Mouse (Mus musculus) thymus, postnatal 14 days (tissue): Measurements from ENCODE around the gene Mrs2.
"Not testable (repeated sequence)": the region's sequence is repeated elsewhere in the genome, so short reads cannot be mapped to it uniquely, and the experiment has no call there.

Experiments used
- DNase-seq: peaks from one replicate; pipeline ENCODE4 v3.0.0; 2021

Mrs2 gene

GRCm38 (mm10) chr13:24976384-24976783 is 43.8 kb downstream of the Mrs2 start:
- no peak for DNase-seq

- DNase-seq: not testable (repeated sequence)
These were observed 48.4 kb downstream of the Mrs2 start for GRCm38 (mm10) chr13:24971776-24972175.

DNA sequence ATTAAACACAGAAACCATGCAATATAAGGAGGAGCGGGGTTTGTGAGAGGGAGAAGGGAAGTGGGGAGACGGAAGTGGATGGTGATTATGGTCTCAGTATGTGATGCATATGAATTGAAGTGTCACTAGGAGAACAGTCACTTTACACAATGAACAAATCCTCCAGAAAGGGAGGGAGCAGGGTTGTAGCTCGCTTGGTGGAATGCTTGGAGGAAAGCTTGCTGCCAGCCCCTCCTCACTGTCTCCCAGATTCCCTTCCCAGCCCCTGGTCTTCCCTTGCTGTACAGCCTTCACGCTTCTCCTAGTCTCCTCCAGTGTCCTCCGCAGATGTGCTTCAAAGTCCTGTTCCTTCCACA is 54.4 kb downstream of the Mrs2 start:
- DNase-seq: no peak

GRCm38 (mm10) chr13:24965130-24965845 is 54.9 kb downstream of the Mrs2 start:
- DNase-seq: peak; percentile 13

DNA sequence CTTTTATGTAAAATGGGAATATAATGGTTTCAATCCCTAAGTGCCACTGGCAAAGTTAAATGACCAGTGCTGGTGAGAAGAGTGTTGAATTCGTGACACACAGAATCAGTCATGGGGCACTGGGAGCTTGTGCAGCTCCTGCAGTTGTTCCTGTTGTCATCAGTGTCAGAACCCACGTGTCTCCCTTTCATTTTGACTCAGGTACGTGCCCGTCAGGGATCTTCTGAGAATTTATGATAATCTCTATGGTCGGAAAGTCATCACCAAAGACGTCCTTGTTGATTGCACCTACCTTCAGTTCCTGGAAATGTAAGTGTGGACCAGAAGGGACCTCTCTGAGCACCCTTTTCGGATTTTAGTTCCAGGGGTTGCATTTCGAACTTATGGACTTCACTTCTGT is 58.1 kb downstream of the Mrs2 start:
- no peak for DNase-seq

DNA sequence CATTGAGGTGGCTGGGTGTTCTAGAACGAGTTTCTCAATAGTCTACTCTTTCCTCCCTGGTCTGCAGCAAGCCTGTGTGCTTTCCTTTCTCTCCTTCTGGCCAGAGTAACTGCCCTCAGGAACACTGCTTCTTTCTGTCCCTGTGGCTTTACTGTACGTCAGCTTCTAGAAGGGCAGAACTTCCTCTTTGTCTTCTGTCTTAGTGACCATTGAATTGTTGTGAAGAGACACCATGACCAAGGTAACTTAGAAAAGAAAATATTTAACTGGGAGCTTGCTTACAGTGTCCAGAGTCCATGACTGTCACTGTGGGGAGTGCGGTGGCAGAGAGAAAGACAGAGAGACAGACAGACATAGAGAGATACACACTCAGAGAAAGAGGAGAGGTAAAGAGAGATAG is 60.1 kb downstream of the Mrs2 start:
- DNase-seq: no peak

DNA sequence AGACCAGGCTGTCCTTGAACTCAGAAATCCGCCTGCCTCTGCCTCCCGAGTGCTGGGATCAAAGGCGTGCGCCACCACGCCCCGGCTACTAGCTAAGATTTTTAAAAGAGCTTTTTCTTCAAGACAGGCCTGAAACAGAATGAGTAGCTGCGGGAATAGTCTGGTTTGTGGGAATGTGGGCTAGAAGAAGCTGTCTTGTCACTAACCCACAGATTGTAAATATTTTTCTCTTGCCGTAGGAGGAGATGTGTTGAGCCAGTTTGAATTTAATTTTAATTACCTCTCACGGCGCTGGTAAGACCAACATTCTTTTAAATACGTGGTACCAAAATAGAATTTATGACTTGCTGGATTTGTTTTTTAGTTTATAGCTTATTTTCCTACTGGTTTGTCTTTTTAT is 61.5 kb downstream of the Mrs2 start:
- no peak for DNase-seq

GRCm38 (mm10) chr13:24955500-24955899 is 64.7 kb downstream of the Mrs2 start:
- peak; percentile 10 for DNase-seq

GRCm38 (mm10) chr13:24955091-24955490 is 65.1 kb downstream of the Mrs2 start:
- no peak for DNase-seq

- DNase-seq: no peak
These were observed 67.5 kb downstream of the Mrs2 start for GRCm38 (mm10) chr13:24952659-24953058.

DNA sequence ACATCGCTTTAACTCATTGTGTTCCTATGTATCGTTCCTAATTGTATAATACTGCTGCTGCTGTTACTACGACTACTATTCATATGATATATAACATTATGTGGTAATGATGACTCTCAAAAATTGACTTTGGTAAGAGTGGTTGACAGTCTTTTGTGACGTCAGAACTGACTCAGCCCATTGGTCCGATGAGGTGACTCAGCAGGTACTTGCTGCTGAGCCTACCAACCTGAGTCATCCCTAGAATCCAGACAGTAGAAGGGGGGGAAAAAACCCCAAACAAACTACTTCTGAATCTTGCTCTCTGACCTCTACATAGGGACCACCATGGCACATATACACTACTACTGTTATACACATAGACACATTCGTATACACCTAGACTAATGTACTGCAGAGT is 71.3 kb downstream of the Mrs2 start:
- no peak for DNase-seq

DNA sequence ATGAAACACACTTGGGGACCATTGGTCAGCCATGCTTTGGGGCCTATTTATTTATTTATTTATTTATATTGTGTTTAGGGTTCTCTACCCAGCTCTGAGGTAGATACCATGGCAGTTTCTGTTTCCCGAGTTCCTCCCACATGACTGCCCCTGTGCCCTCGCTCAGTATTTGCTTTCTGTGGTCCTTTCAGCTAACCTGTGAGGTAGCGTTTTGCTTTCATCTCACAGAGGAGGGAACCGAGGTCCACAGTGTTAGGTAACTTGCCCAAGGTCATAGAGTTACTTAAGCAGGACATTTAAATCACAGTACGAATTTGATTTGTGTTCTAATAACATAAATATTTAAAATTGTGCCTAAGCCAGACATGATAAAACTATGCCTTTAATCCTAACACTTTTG is 73.0 kb downstream of the Mrs2 start:
- no peak for DNase-seq

GRCm38 (mm10) chr13:24945567-24945966 is 74.6 kb downstream of the Mrs2 start:
- DNase-seq: no peak

- DNase-seq: no peak
These were observed 76.9 kb downstream of the Mrs2 start for GRCm38 (mm10) chr13:24943303-24943702.

DNA sequence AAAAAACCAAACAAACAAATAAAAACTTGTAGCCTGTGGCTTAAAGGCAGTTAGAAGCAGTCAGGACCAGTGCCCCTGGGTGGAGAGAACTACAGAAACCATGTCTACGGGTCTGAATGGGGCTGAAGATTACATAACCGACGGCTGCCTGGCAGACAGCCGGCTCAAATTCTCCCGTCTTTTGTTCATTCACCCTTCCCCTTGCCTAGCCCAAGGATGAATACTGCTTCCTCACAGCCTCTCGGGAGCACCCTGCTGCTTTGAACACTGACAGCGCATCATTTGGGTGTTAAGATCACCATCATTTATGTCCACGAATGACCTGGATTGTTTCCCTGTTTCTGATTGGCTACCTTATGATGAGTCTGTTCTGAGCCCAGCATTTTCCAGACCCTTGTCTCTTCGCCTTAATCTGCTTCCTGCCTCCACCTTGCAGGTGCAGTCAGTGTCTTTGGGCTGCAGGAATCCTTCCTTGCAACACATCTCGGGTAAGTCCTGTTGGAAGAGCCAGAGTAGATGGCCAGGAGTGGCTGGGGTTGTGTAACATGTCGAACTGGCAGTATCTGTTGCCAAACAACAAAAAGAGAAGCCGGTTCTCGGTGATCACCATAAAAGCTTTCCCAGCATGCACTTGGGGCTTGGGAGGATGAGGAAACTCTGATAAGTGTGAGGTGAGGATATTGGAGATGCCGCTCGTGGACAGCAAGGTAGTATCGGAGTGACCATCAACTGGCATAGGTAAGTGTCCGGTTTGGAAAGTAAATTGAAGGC is 77.5 kb downstream of the Mrs2 start, which contains the start of gene Gpld1:
Gpld1 (plus strand) TSS at position 641 of the 771 bp plus-strand sequence.
- no peak for DNase-seq

- DNase-seq: no peak
These were observed 80.7 kb downstream of the Mrs2 start for GRCm38 (mm10) chr13:24939472-24939871.

- DNase-seq: peak; percentile 65
These were observed 81.5 kb downstream of the Mrs2 start for GRCm38 (mm10) chr13:24938683-24939082.

- no peak for DNase-seq
These were observed 82.4 kb downstream of the Mrs2 start for GRCm38 (mm10) chr13:24937839-24938166.
